Mouse (Mus musculus) intestine, postnatal 0 days (tissue): ENCODE measurements around the gene Sbf1. TPM values are rescaled to one million over a fixed set of nuclear protein-coding genes. Genes with fewer than 3 reads are reported as not detected.

Experiments
- ATAC-seq: fragments of 200-750 bp; cut with Nextera tagmentation; 2 replicates; pipeline ENCODE4 v1.8.0; 2017; ENCODE audit warnings: mild to moderate bottlenecking, moderate TSS enrichment, moderate library complexity
- H3K27ac ChIP-seq: fragments of 300-500 bp; sonication (generic); 2 replicates; pipeline ENCODE4 v1.5.1; 2014; ENCODE audit warnings: mild to moderate bottlenecking, low read depth, low read length, moderate library complexity
- H3K27me3 ChIP-seq: fragments of 300-500 bp; sonication (generic); replicated peaks from 2 replicates; pipeline ENCODE4 v1.6.1; 2014; ENCODE audit warnings: low read length, mixed read lengths; ENCODE audit not compliant: control insufficient read depth, insufficient read depth
- H3K36me3 ChIP-seq: fragments of 300-500 bp; sonication (generic); 2 replicates; pipeline ENCODE4 v1.6.1; 2014; ENCODE audit warnings: mild to moderate bottlenecking, moderate library complexity; ENCODE audit not compliant: control insufficient read depth, insufficient read depth
- H3K4me1 ChIP-seq: fragments of 300-500 bp; sonication (generic); replicated peaks from 2 replicates; pipeline ENCODE4 v1.6.1; 2014; ENCODE audit warnings: antibody characterized with exemption, low read length, mixed read lengths; ENCODE audit not compliant: control insufficient read depth, insufficient read depth
- H3K4me2 ChIP-seq: fragments of 300-500 bp; sonication (generic); replicated peaks from 2 replicates; pipeline ENCODE4 v1.6.1; 2014; ENCODE audit warnings: low read depth, mild to moderate bottlenecking, moderate library complexity
- H3K4me3 ChIP-seq: fragments of 300-500 bp; sonication (generic); 2 replicates; pipeline ENCODE4 v1.5.1; 2014; ENCODE audit warnings: low read depth, low read length
- H3K9ac ChIP-seq: fragments of 300-500 bp; sonication (generic); 2 replicates; pipeline ENCODE4 v1.6.1; 2014; ENCODE audit warnings: mild to moderate bottlenecking, low read depth, low read length
- H3K9me3 ChIP-seq: fragments of 300-500 bp; sonication (generic); 2 replicates; pipeline ENCODE4 v1.6.1; 2016; ENCODE audit warnings: mixed run types; ENCODE audit not compliant: control insufficient read depth
- CTCF ChIP-seq: sonication (generic); IDR thresholded peaks from 2 replicates; pipeline ENCODE4 v1.5.1; 2016; ENCODE audit warnings: low read depth, mild to moderate bottlenecking, control low read depth, antibody characterized with exemption, moderate library complexity
- WGBS: fragments of 180-500 bp; shearing (Covaris S2); extraction: QIAGEN DNeasy Blood & Tissue Kit; methylation state at CpG from one replicate; pipeline ENCODE4 v1.1.7; 2014; 5-methylcytosine and 5-hydroxymethylcytosine counted together
- polyA plus RNA-seq: library from polyadenylated mRNA; unstranded; fragments of >200 nt; fragmentation: Nextera tagmentation; extraction: Ambion mirVana; gene quantifications from 2 replicates; pipeline ENCODE4 v1.2.1, GENCODE M21; 2015

The Sbf1 gene
- polyA plus RNA-seq, 1 experiment from 2014 or later = 22.2 TPM

- ATAC-seq = no peak
- no peaks in the 10 kb centered on the region for H3K36me3 ChIP-seq
- no peaks in the 10 kb centered on the region for H3K27me3 ChIP-seq
- H3K9me3 ChIP-seq = no peaks in the 10 kb centered on the region
- WGBS = 78% methylated on average over 3 of the region's 3 CpGs
- H3K4me3 ChIP-seq = no peak overlapping the region
- no peak overlapping the region for H3K9ac ChIP-seq
- no peaks in the 10 kb centered on the region for H3K4me1 ChIP-seq
- TF ChIP-seq CTCF = no peak
- no peak overlapping the region for H3K4me2 ChIP-seq
- H3K27ac ChIP-seq = no peak overlapping the region
Measured at GRCm38 (mm10) chr15:89340136-89340535, 25.0 kb upstream of the Sbf1 start.

- no peak for ATAC-seq
- H3K27me3 ChIP-seq = no peaks in the 10 kb centered on the region
- H3K27ac ChIP-seq = no peak overlapping the region
- no peaks in the 10 kb centered on the region for H3K4me1 ChIP-seq
- no peaks in the 10 kb centered on the region for H3K36me3 ChIP-seq
- 92% methylated on average over 2 of the region's 2 CpGs for WGBS
- H3K9ac ChIP-seq = no peak overlapping the region
- no peaks in the 10 kb centered on the region for H3K9me3 ChIP-seq
- TF ChIP-seq CTCF = no peak
- no peak overlapping the region for H3K4me3 ChIP-seq
- H3K4me2 ChIP-seq = no peak overlapping the region
Measured at GRCm38 (mm10) chr15:89339696-89340095, 24.6 kb upstream of the Sbf1 start.

GRCm38 (mm10) chr15:89336422-89336821, 21.3 kb upstream of the Sbf1 start:
- no peaks in the 10 kb centered on the region for H3K4me1 ChIP-seq
- ATAC-seq = no peak
- no peak overlapping the region for H3K4me3 ChIP-seq
- no peak for TF ChIP-seq CTCF
- H3K4me2 ChIP-seq = no peak overlapping the region
- WGBS = 81% methylated on average over 14 of the region's 14 CpGs
- H3K9ac ChIP-seq = no peak overlapping the region
- no peaks in the 10 kb centered on the region for H3K27me3 ChIP-seq
- no peaks in the 10 kb centered on the region for H3K9me3 ChIP-seq
- H3K27ac ChIP-seq = no peak overlapping the region
- no peaks in the 10 kb centered on the region for H3K36me3 ChIP-seq

- Histone ChIP-seq H3K4me1 (no peaks in the 10 kb centered on the region), H3K9me3 (no peaks in the 10 kb centered on the region), H3K27me3 (no peaks in the 10 kb centered on the region), H3K36me3 (no peaks in the 10 kb centered on the region), H3K27ac (no peak overlapping the region), H3K9ac (no peak overlapping the region), H3K4me3 (no peak overlapping the region), H3K4me2 (no peak overlapping the region)
- no peak for TF ChIP-seq CTCF
- ATAC-seq = no peak
- WGBS = 75% methylated on average over 17 of the region's 17 CpGs
Measured at GRCm38 (mm10) chr15:89334774-89335537, 19.8 kb upstream of the Sbf1 start.

GRCm38 (mm10) chr15:89334271-89334670, 19.2 kb upstream of the Sbf1 start, which contains the start of gene Miox:
Gene Miox (plus strand): TSS chr15:89334398.
- WGBS = 86% methylated on average over 7 of the region's 7 CpGs

GRCm38 (mm10) chr15:89326441-89326840, 11.3 kb upstream of the Sbf1 start:
- H3K4me3 ChIP-seq = no peak overlapping the region
- TF ChIP-seq CTCF = no peak
- H3K27me3 ChIP-seq = 0 out of 2 replicates have a peak, but pooled peaks cover 4% of the 10 kb centered on the region
- no peak overlapping the region for H3K4me2 ChIP-seq
- no peaks in the 10 kb centered on the region for H3K9me3 ChIP-seq
- no peaks in the 10 kb centered on the region for H3K36me3 ChIP-seq
- 54% methylated on average over 5 of the region's 5 CpGs for WGBS
- no peak for ATAC-seq
- H3K27ac ChIP-seq = no peak overlapping the region
- H3K4me1 ChIP-seq = no peaks in the 10 kb centered on the region; the same call in 1 of the 2 replicates
- no peak overlapping the region for H3K9ac ChIP-seq

More at GRCm38 (mm10) chr15:89334271-89334670, 19.2 kb upstream of the Sbf1 start, which contains the start of gene Miox:
- Histone ChIP-seq H3K9me3 (no peaks in the 10 kb centered on the region), H3K4me1 (no peaks in the 10 kb centered on the region), H3K4me3 (no peak within 1 kb of the TSS), H3K9ac (no peak within 1 kb of the TSS), H3K27ac (no peak within 1 kb of the TSS), H3K36me3 (no peaks in the 10 kb centered on the region), H3K27me3 (no peaks in the 10 kb centered on the region), H3K4me2 (no peak within 1 kb of the TSS)
- ATAC-seq = no peak
- no peak for TF ChIP-seq CTCF
